In genomic region chr8:92761959-92762600, GRCm38 (mm10) we compare ENCODE assay signal across 9 mouse cellular contexts.
DNase-seq lines count a peak whose midpoint lies in the region; ATAC-seq and TF ChIP-seq lines count a peak whose summit lies in the region.
"Had no signal": no experiment of that assay in that cellular context is flagged by ENCODE, and none has a peak within 500 bp of the region (broad histone marks: within the 10 kb centered on the region; RNA-seq: fewer than 3 reads in every experiment).

No protein-coding gene starts in this region.

- ATAC-seq in forebrain, embryonic 12.5 days (ENCODE audit: low FRiP score): no peak
- 0 out of 2 replicates have a peak, but pooled peaks have one; percentile 63 for ATAC-seq in kidney, postnatal 0 days (replicated peaks; ENCODE audit: low FRiP score, low read depth)
- no peak for ATAC-seq in neural tube, embryonic 13.5 days (ENCODE audit: low read depth)

- no peak overlapping the region for H3K4me3 ChIP-seq in forebrain, embryonic 12.5 days (replicated peaks)
- H3K4me3 ChIP-seq in kidney, postnatal 0 days (replicated peaks; ENCODE audit: low read depth, low read length): no peak overlapping the region
- no peak overlapping the region for H3K4me3 ChIP-seq in neural tube, embryonic 13.5 days

- H3K4me2 ChIP-seq in forebrain, embryonic 12.5 days: peak overlapping the region; percentile 34
- H3K4me2 ChIP-seq in kidney, postnatal 0 days (ENCODE audit: low read length): peak overlapping the region; percentile 36
- peak overlapping the region; percentile 21 for H3K4me2 ChIP-seq in neural tube, embryonic 13.5 days

- TF ChIP-seq CTCF in kidney, postnatal 0 days (IDR thresholded peaks at IDR 0.05; ENCODE audit: low read depth): no peak

- no peaks in the 10 kb centered on the region for H3K9me3 ChIP-seq in forebrain, embryonic 12.5 days
- H3K9me3 ChIP-seq in kidney, postnatal 0 days (replicated peaks; ENCODE audit: low read length): no peaks in the 10 kb centered on the region; the same call in 1 of the 2 replicates
- no peaks in the 10 kb centered on the region for H3K9me3 ChIP-seq in neural tube, embryonic 13.5 days

- peaks cover 10% of the 10 kb centered on the region for H3K4me1 ChIP-seq in forebrain, embryonic 12.5 days
- H3K4me1 ChIP-seq in kidney, postnatal 0 days (replicated peaks; ENCODE audit: insufficient read depth, low read length): no peaks in the 10 kb centered on the region
- peaks cover 9% of the 10 kb centered on the region for H3K4me1 ChIP-seq in neural tube, embryonic 13.5 days (replicated peaks)

- no peak overlapping the region for H3K27ac ChIP-seq in forebrain, embryonic 12.5 days
- no peak overlapping the region for H3K27ac ChIP-seq in kidney, postnatal 0 days
- H3K27ac ChIP-seq in neural tube, embryonic 13.5 days (replicated peaks): no peak overlapping the region

- no peak overlapping the region for H3K9ac ChIP-seq in forebrain, embryonic 12.5 days
- H3K9ac ChIP-seq in kidney, postnatal 0 days (ENCODE audit: low read depth, low read length): no peak overlapping the region
- H3K9ac ChIP-seq in neural tube, embryonic 13.5 days: peak overlapping the region; percentile 17; the same call in 1 of the 2 replicates

- H3K27me3 ChIP-seq in forebrain, embryonic 12.5 days: peaks cover 17% of the 10 kb centered on the region; the same call in 1 of the 2 replicates
- no peaks in the 10 kb centered on the region for H3K27me3 ChIP-seq in kidney, postnatal 0 days (ENCODE audit: insufficient read depth, low read length)
- H3K27me3 ChIP-seq in neural tube, embryonic 13.5 days: peaks cover 4% of the 10 kb centered on the region; the same call in 1 of the 2 replicates

- no peaks in the 10 kb centered on the region for H3K36me3 ChIP-seq in forebrain, embryonic 12.5 days (replicated peaks)
- H3K36me3 ChIP-seq in kidney, postnatal 0 days (ENCODE audit: insufficient read depth, low read length): no peaks in the 10 kb centered on the region
- H3K36me3 ChIP-seq in neural tube, embryonic 13.5 days: no peaks in the 10 kb centered on the region

- 15% methylated on average over 18 of the region's 18 CpGs for WGBS in forebrain, embryonic 12.5 days
- WGBS in kidney, postnatal 0 days: 4% methylated on average over 18 of the region's 18 CpGs
- 9% methylated on average over 18 of the region's 18 CpGs for WGBS in neural tube, embryonic 13.5 days

- DNase-seq in kidney, adult 18-20 months: peak; percentile 3
- no peak for DNase-seq in kidney, adult 11 months
- peak; percentile 61 for DNase-seq in kidney, postnatal 0 days (ENCODE audit: low spot score)
- no peak for DNase-seq in thymus, adult 18-20 months
- DNase-seq in ovary, postnatal 36 days (ENCODE audit: low spot score): no peak
- no peak for DNase-seq in cerebellum, postnatal 14 days
- DNase-seq: lung, adult 18-20 months had no signal

Comparison
In these comparisons a context has a peak if more than half of its experiments do, and no peak if none do; other contexts are left out.
1. DNase-seq: peak in kidney, adult 18-20 months (single experiment) and kidney, postnatal 0 days (single experiment); none in kidney, adult 11 months (single experiment), thymus, adult 18-20 months (0 of 2), ovary, postnatal 36 days (single experiment) and cerebellum, postnatal 14 days (0 of 2).
2. Peak in every context shown above with its lines, with median percentiles within 50 percentile points of each other: H3K4me2 ChIP-seq.